ENCODE assay signal across 21 mouse cellular contexts in the genomic region with DNA sequence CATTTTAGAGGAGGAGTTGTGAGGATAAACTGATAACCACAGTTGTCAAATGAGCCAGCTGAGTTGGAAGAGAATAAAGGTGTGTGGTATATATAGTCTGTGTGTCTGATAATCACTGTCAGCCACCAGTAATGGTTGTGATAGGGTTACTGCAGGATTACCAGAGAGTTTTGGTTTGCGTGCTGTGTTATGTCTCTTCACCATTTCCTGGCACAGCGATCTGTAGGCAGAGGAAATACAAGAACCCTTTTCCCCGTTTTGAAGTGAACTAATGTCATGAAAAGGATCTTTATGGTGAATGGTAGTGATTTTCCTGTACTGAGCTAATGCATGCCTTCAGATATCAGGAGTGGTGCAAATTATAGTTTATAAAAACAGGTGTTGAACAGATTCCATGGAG.
A peak's percentile ranks its signal among the peaks of the same experiment; 100 is the strongest.
DNase-seq lines count a peak whose midpoint lies in the region; ATAC-seq lines count a peak whose summit lies in the region.
"Had no signal": no experiment of that assay in that cellular context is flagged by ENCODE, and none has a peak within 500 bp of the region (broad histone marks: within the 10 kb centered on the region; RNA-seq: fewer than 3 reads in every experiment).

No protein-coding gene starts in this region.

- DNase-seq in heart, adult 11 months = peak; percentile 22
- no peak for DNase-seq in heart, adult 18-20 months
- DNase-seq in T-cell, adult 2 months (ENCODE audit: low spot score) = peak; percentile 18
- DNase-seq in frontal cortex, postnatal 25 days (ENCODE audit: low spot score in 2 of 2) = no peak
- DNase-seq in thymus, postnatal 4 days = no peak
- DNase-seq in gastrocnemius, postnatal 36 days = no peak
- DNase-seq: adrenal gland, postnatal 10 days; adrenal gland, postnatal 36 days; cerebellum, adult 18-20 months; cerebellum, adult 9-10 months; cerebellum, postnatal 14 days; gastrocnemius, postnatal 14 days; heart, postnatal 14 days; heart, postnatal 4 days; kidney, adult 11 months; kidney, adult 8-10 months had no signal

- ATAC-seq in CD4-positive, CD25-positive, alpha-beta regulatory T cell, adult 4 months = peak; percentile 54
- peak; percentile 63 for ATAC-seq in inflammation-experienced regulatory T-cells, adult 6 months
- ATAC-seq: forebrain, embryonic 15.5 days; hindbrain, postnatal 0 days; intestine, embryonic 15.5 days had no signal

- intact Hi-C loops in gastrocnemius, postnatal 36 days (cut with DNase I) = no loop called here

Comparison
In these comparisons a context has a peak if more than half of its experiments do, and no peak if none do; other contexts are left out.
1. DNase-seq: peak in heart, adult 11 months (single experiment) and T-cell, adult 2 months (single experiment); none in heart, adult 18-20 months (0 of 2), frontal cortex, postnatal 25 days (0 of 2), thymus, postnatal 4 days (single experiment) and gastrocnemius, postnatal 36 days (0 of 2).